Mouse (Mus musculus) induced T-regulatory cell, adult 2 months (primary cell): Measurements from ENCODE around the gene Celsr3.

Experiments
- DNase-seq: peaks from one replicate; pipeline ENCODE4 v3.0.0-alpha.2; 2012; ENCODE audit warnings: low read depth

Celsr3 gene

DNA sequence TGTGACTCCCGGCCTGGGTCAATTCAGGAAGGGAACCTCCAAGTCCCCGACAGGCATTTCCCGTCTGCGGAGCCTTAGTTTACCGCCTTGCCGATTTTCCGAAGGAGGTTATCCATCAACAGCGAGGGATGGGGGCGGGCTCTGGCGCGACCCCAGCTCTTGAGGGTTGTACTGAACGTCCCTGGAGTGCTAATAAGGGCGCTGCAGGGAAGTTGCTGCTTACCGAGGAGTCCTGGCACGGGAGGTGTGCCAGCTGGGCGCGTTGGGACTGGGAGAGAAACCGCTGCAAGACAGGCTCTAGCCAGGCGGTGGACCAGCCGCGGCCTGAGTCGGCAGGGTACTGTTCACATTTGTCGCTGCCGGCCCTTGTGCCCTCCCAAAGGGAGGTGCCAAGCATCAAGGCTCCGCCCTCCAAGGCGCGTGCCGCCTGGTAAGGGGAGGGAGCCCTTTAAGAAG, 28.1 kb downstream of the Celsr3 start:
- peak; percentile 92 for DNase-seq

DNA sequence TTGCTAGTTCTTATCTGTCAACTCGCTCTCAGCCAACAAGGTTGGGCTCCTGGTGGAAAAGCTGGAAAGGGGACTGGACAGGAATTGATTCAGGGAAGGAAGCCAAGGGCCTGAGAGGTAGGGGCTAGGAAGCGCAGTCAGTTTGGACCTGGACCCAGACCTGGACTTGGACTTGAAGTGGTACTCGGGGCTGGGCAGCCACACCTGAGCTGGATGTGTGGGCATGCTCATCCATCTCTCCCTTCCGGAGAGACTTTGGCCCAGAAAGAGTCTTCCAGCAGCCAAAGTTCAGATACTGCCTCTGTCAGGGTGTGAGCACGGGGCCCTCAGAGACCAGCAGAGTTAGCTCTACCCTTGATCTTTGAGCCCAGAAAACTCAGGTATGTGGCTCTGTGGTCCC, 29.2 kb downstream of the Celsr3 start:
- no peak for DNase-seq

DNA sequence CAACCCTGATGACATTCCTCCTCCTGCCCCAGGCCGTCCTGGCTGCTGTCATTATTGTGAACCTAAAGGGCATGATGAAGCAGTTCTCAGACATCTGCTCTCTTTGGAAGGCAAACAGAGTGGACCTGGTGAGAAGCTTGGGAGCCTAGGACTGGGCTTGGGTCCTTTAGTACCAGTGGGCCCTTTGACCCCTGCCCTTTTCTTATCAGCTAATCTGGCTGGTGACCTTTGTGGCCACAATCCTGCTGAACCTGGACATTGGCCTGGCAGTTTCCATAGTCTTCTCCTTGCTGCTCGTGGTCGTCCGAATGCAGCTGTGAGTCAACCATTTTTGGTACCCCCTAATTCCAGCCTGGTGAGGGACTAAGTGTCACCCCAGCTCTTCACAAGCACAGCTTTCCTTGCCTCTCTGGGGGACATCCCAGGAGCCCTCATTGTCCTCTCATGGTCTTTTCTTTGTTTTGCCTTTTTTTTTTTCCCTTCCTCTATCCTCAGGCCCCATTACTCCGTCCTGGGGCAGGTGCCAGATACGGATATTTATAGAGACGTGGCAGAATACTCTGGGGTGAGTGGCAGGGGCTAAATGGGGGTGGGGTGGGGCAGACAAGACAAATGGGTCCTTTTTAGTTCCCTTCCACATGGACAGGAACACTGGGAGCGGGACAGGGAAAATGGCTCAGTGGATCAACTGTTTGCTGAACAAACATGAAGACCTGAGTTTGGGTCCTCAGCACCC, 32.8 kb downstream of the Celsr3 start:
- no peak for DNase-seq
